Mouse (Mus musculus): ENCODE results near the gene 9130213A22Rik. TPM values are rescaled to one million over a fixed set of nuclear protein-coding genes. Genes with fewer than 3 reads are reported as not detected.
A peak's percentile ranks its signal among the peaks of the same experiment; 100 is the strongest.

9130213A22Rik gene
- total and polyA plus RNA-seq, 3 experiments: 0.08 to 0.26 TPM; not detected in 1

DNA sequence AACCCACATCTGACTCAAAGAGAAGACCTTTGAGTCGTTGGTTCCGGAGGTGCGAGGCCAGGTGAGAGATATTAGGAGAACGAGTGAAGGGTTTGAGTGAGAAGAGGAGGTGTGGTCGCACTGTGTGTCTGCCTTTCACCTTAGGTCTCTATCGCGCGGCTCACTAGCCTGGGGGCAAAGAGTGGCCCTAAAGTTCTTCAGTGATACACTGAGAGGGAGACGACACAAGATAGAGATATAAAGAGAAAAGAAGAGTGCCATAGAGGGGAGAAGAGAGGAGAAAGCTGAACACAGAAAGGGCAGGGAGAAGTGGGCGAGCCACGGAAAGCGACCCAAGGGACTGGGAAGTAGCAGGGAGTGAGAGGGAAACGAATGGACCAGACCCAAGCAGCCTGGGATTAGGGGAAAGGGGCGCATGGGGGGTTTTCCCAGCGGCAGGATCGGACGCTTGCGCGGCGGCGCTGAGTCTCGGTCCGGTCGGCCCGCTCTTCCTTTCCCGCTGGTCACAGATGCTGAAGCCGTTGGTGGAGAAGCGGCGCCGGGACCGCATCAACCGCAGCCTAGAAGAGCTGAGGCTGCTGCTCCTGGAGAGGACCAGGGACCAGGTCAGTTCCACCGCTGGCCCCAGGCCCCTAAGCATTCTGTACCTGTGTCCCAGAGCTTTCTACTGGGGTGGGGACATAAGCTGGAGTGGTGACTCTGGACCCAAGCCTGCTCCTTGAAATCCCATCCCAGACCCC lies 1.2 kb downstream of the 9130213A22Rik start:
- Histone ChIP-seq H3K27ac (ENCODE audit: control insufficient read depth, low read depth, low read length) (no peak overlapping the region), H3K9me3 (replicated peaks; ENCODE audit: insufficient read depth, low read length) (no peaks in the 10 kb centered on the region), H3K27me3 (ENCODE audit: control insufficient read depth in 1 of 2, insufficient read depth in 2 of 2, low read length in 2 of 2) (no peaks in the 10 kb centered on the region), H3K9ac (ENCODE audit: control insufficient read depth, low read depth, low read length, poor library complexity, severe bottlenecking) (peak overlapping the region; percentile 60), H3K36me3 (ENCODE audit: control insufficient read depth in 1 of 2, insufficient read depth in 2 of 2, low read length in 2 of 2) (peaks cover 0 to 9% of the 10 kb centered on the region in 2 experiments; a peak in 2 of 4 replicates), H3K4me1 (ENCODE audit: control insufficient read depth in 1 of 2, insufficient read depth in 2 of 2, low read length in 2 of 2) (peaks cover 0 to 14% of the 10 kb centered on the region in 2 experiments; a peak in 2 of 4 replicates), H3K4me3 (ENCODE audit: control insufficient read depth in 1 of 2, insufficient read depth in 1 of 2, low read depth in 2 of 2, low read length in 2 of 2) (peak overlapping the region; percentile 20 to 88), H3K79me2 (ENCODE audit: control insufficient read depth, insufficient read depth, low read length, poor library complexity) (no peaks in the 10 kb centered on the region; the same call in 1 of the 2 replicates)
- TF ChIP-seq NRF1 (IDR thresholded peaks at IDR 0.05; ENCODE audit: insufficient read depth, low read depth, low read length, poor library complexity, severe bottlenecking) (no peak), SIN3A (IDR thresholded peaks at IDR 0.05; ENCODE audit: low read length) (peak; percentile 8; the same call in 1 of the 2 replicates), ETS1 (IDR thresholded peaks at IDR 0.05; ENCODE audit: low read depth, low read length) (0 out of 2 replicates have a peak, but pooled peaks have one; percentile 5), UBTF (IDR thresholded peaks at IDR 0.05; ENCODE audit: borderline replicate concordance, insufficient read depth, low read depth, low read length) (0 out of 2 replicates have a peak, but pooled peaks have one; percentile 11), POLR2AphosphoS5 (IDR thresholded peaks at IDR 0.05; ENCODE audit: borderline replicate concordance, low read depth, low read length) (no peak), TBP (IDR thresholded peaks at IDR 0.05; ENCODE audit: low read depth, low read length) (0 out of 2 replicates have a peak, but pooled peaks have one; percentile 4), MAX (IDR thresholded peaks at IDR 0.05; ENCODE audit: low read length) (peak; percentile 50; the same call in 1 of the 2 replicates)
- peak; percentile 62 for DNase-seq (ENCODE audit: low read depth, low spot score)

- no peaks in the 10 kb centered on the region; the same call in 1 of the 2 replicates for H3K79me2 ChIP-seq (ENCODE audit: control insufficient read depth, insufficient read depth, low read length, poor library complexity)
- H3K36me3 ChIP-seq (ENCODE audit: control insufficient read depth in 1 of 2, insufficient read depth in 2 of 2, low read length in 2 of 2): peaks cover 0 to 9% of the 10 kb centered on the region in 2 experiments; a peak in 2 of 4 replicates
- peak within 1 kb of the TSS; percentile 20 to 88 for H3K4me3 ChIP-seq (ENCODE audit: control insufficient read depth in 1 of 2, insufficient read depth in 1 of 2, low read depth in 2 of 2, low read length in 2 of 2)
- H3K27ac ChIP-seq (ENCODE audit: control insufficient read depth, low read depth, low read length): no peak within 1 kb of the TSS
- peak within 1 kb of the TSS; percentile 60 for H3K9ac ChIP-seq (ENCODE audit: control insufficient read depth, low read depth, low read length, poor library complexity, severe bottlenecking)
- no peaks in the 10 kb centered on the region for H3K9me3 ChIP-seq (replicated peaks; ENCODE audit: insufficient read depth, low read length)
- TF ChIP-seq ELF1 (IDR thresholded peaks at IDR 0.05; ENCODE audit: low read depth, low read length) (peak; percentile 13; the same call in 1 of the 2 replicates), HCFC1 (IDR thresholded peaks at IDR 0.05; ENCODE audit: low read depth, low read length) (no peak), TAL1 (IDR thresholded peaks at IDR 0.05; ENCODE audit: low read length) (no peak), SMC3 (IDR thresholded peaks at IDR 0.05; ENCODE audit: low read depth, low read length) (no peak), MAZ (IDR thresholded peaks at IDR 0.05; ENCODE audit: low read depth, low read length) (peak; percentile 72; the same call in 1 of the 2 replicates), ZC3H11A (IDR thresholded peaks at IDR 0.05; ENCODE audit: low read depth, low read length) (no peak), TBP (IDR thresholded peaks at IDR 0.05; ENCODE audit: low read depth, low read length) (peak; percentile 26; the same call in 1 of the 2 replicates), MYB (IDR thresholded peaks at IDR 0.05; ENCODE audit: low read depth, low read length) (no peak), BHLHE40 (IDR thresholded peaks at IDR 0.05; ENCODE audit: borderline replicate concordance, low read depth, low read length) (no peak), POLR2A (IDR thresholded peaks at IDR 0.05; ENCODE audit: control insufficient read depth in 1 of 2, insufficient read depth in 1 of 2, low read depth in 1 of 2, low read length in 2 of 2, poor library complexity in 1 of 2) (no peak), RCOR1 (IDR thresholded peaks at IDR 0.05; ENCODE audit: low read depth, low read length) (no peak), USF2 (IDR thresholded peaks at IDR 0.05; ENCODE audit: borderline replicate concordance in 1 of 2, insufficient read depth in 1 of 2, low read depth in 1 of 2, low read length in 2 of 2) (no peak), GATA1 (IDR thresholded peaks at IDR 0.05; ENCODE audit: low read depth, low read length) (0 out of 2 replicates have a peak, but pooled peaks have one; percentile 10), MAX (IDR thresholded peaks at IDR 0.05; ENCODE audit: low read length) (no peak), E2F4 (IDR thresholded peaks at IDR 0.05; ENCODE audit: borderline replicate concordance, low read depth, low read length) (no peak), ETS1 (IDR thresholded peaks at IDR 0.05; ENCODE audit: low read depth, low read length) (0 out of 2 replicates have a peak, but pooled peaks have one; percentile 18), MAFK (IDR thresholded peaks at IDR 0.05; ENCODE audit: borderline replicate concordance, low read depth, low read length) (no peak), JUND (IDR thresholded peaks at IDR 0.05; ENCODE audit: low read depth, low read length) (no peak), POLR2AphosphoS2 (IDR thresholded peaks at IDR 0.05; ENCODE audit: low read length) (no peak), SIN3A (IDR thresholded peaks at IDR 0.05; ENCODE audit: low read length) (peak; percentile 46), RAD21 (IDR thresholded peaks at IDR 0.05; ENCODE audit: low read depth, low read length) (no peak), POLR2AphosphoS5 (IDR thresholded peaks at IDR 0.05; ENCODE audit: borderline replicate concordance, low read depth, low read length) (no peak), UBTF (IDR thresholded peaks at IDR 0.05; ENCODE audit: borderline replicate concordance, insufficient read depth, low read depth, low read length) (no peak), MXI1 (IDR thresholded peaks at IDR 0.05; ENCODE audit: low read depth, low read length) (peak; percentile 39; the same call in 1 of the 2 replicates)
- H3K4me1 ChIP-seq (ENCODE audit: control insufficient read depth in 1 of 2, insufficient read depth in 2 of 2, low read length in 2 of 2): peaks cover 0 to 14% of the 10 kb centered on the region in 2 experiments; a peak in 2 of 4 replicates
- H3K27me3 ChIP-seq (ENCODE audit: control insufficient read depth in 1 of 2, insufficient read depth in 2 of 2, low read length in 2 of 2): no peaks in the 10 kb centered on the region
- peak; percentile 77 for DNase-seq (ENCODE audit: low read depth, low spot score)
These were observed 2.0 kb downstream of the 9130213A22Rik start, which contains the start of gene Hes7 for GRCm38 (mm10) chr11:69120221-69121000. Gene Hes7, plus strand, starts transcription at chr11:69120404.

Measured in MEL (cell line).